Mouse (Mus musculus) gastrocnemius, adult 8-10 months (tissue): ENCODE data around the gene Slc1a2. TPM values are rescaled to one million over a fixed set of nuclear protein-coding genes. Genes with fewer than 3 reads are reported as not detected.

Experiments
- DNase-seq, 2 experiments: peaks; one replicate each; pipeline ENCODE4 v3.0.0; 2022; ENCODE audit warnings: low spot score in 2 of 2
- total RNA-seq, 4 experiments: library from RNA; stranded (reverse); gene quantifications; 2 replicates each; pipeline ENCODE4 v1.2.4; 2022

Slc1a2 gene
- total RNA-seq, 4 experiments from 2014 or later: 0.44 to 2.0 (median 0.51) TPM

GRCm38 (mm10) chr2:102712678-102713628 is 54.5 kb downstream of the Slc1a2 start:
- DNase-seq: no peak

- no peak for DNase-seq
Measured at GRCm38 (mm10) chr2:102714320-102714719, 55.9 kb downstream of the Slc1a2 start.

- no peak for DNase-seq
Measured at GRCm38 (mm10) chr2:102715754-102716153, 57.3 kb downstream of the Slc1a2 start.

GRCm38 (mm10) chr2:102721859-102722258 is 63.4 kb downstream of the Slc1a2 start:
- no peak for DNase-seq

GRCm38 (mm10) chr2:102725054-102725453 is 66.6 kb downstream of the Slc1a2 start:
- DNase-seq: no peak

GRCm38 (mm10) chr2:102730386-102730785 is 71.9 kb downstream of the Slc1a2 start:
- DNase-seq: no peak

GRCm38 (mm10) chr2:102730788-102731187 is 72.3 kb downstream of the Slc1a2 start:
- no peak for DNase-seq

- no peak for DNase-seq
Measured at GRCm38 (mm10) chr2:102733128-102733527, 74.7 kb downstream of the Slc1a2 start.

GRCm38 (mm10) chr2:102734055-102734454 is 75.6 kb downstream of the Slc1a2 start:
- no peak for DNase-seq

GRCm38 (mm10) chr2:102735031-102735430 is 76.6 kb downstream of the Slc1a2 start:
- DNase-seq: no peak

- no peak for DNase-seq
Measured at GRCm38 (mm10) chr2:102735811-102736210, 77.4 kb downstream of the Slc1a2 start.

GRCm38 (mm10) chr2:102736490-102736889 is 78.0 kb downstream of the Slc1a2 start:
- no peak for DNase-seq

GRCm38 (mm10) chr2:102738852-102739251 is 80.4 kb downstream of the Slc1a2 start:
- no peak for DNase-seq

- no peak for DNase-seq
Measured at GRCm38 (mm10) chr2:102742685-102743084, 84.2 kb downstream of the Slc1a2 start.

GRCm38 (mm10) chr2:102743918-102744696 is 85.6 kb downstream of the Slc1a2 start:
- DNase-seq: peak in 1 of 2 experiments; percentile 12

GRCm38 (mm10) chr2:102745259-102745906 is 86.9 kb downstream of the Slc1a2 start:
- DNase-seq: no peak

- DNase-seq: no peak
Measured at GRCm38 (mm10) chr2:102747758-102748157, 89.3 kb downstream of the Slc1a2 start.

GRCm38 (mm10) chr2:102749926-102750325 is 91.5 kb downstream of the Slc1a2 start:
- no peak for DNase-seq

GRCm38 (mm10) chr2:102751846-102752245 is 93.4 kb downstream of the Slc1a2 start:
- DNase-seq: no peak

GRCm38 (mm10) chr2:102757241-102757860 is 98.9 kb downstream of the Slc1a2 start:
- no peak for DNase-seq

GRCm38 (mm10) chr2:102759479-102759878 is 101.0 kb downstream of the Slc1a2 start:
- no peak for DNase-seq
